Mouse (Mus musculus) erythroid progenitor cell, adult 5-6 weeks (primary cell): ENCODE measurements around the gene Phlda1. TPM values are rescaled to one million over a fixed set of nuclear protein-coding genes. Genes with fewer than 3 reads are reported as not detected.

ENCODE experiments used
- total RNA-seq, 2 experiments: library from RNA; stranded (forward) in 1 of 2; stranded (reverse) in 1 of 2; fragments of 150-400 nt in 1 of 2; fragments of 186-747, 209-891 nt in 1 of 2; gene quantifications; 2 replicates each; pipeline versions ENCODE4 v1.2.3 to v1.2.4; 2015 to 2017; ENCODE audit warnings: low replicate concordance in 2 of 2

Gene Phlda1
- total RNA-seq, 2 experiments from 2014 or later, result 0.38 to 0.84 TPM

Other genes with a start within 250 kb of the Phlda1 start
- not detected in 2 replicates for gene Bbs10, start 207.6 kb upstream of the Phlda1 start, total RNA-seq (2015; ENCODE audit: low replicate concordance)
- 0.26 and 2.6 TPM in 2 replicates for gene Bbs10, start 207.6 kb upstream of the Phlda1 start, total RNA-seq (2017; ENCODE audit: low replicate concordance)
- gene Nap1l1, start 33.1 kb upstream of the Phlda1 start, total RNA-seq (2015; ENCODE audit: low replicate concordance), result 170 and 182 TPM in 2 replicates
- gene Nap1l1, start 33.1 kb upstream of the Phlda1 start, total RNA-seq (2017; ENCODE audit: low replicate concordance), result 199 and 208 TPM in 2 replicates